Mouse (Mus musculus): ENCODE results near the gene Fat3. TPM values are rescaled to one million over a fixed set of nuclear protein-coding genes. Genes with fewer than 3 reads are reported as not detected.

The Fat3 gene
- total RNA-seq, 2 experiments from 2014 or later, result 0.43 to 1.0 TPM

DNA sequence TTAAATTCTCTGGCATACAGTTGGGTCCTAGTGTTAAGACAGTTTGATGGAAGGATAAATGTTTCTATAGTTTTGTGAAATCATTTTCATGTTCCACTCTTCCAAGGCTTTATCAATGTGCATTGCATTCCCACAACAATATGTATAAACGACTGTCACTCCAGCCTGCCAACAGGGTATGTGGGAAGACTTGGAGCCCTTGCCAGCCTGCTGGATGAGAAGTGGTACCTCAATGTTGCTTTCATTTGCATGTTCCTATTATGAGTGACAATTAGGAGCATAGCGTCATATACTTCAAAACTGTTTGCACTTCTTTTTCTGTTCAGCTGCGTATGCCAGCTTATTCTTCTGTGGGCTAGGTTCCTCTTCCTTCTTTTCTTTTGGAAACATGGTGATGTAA lies 489.7 kb downstream of the Fat3 start:
- DNase-seq, result no peak

DNA sequence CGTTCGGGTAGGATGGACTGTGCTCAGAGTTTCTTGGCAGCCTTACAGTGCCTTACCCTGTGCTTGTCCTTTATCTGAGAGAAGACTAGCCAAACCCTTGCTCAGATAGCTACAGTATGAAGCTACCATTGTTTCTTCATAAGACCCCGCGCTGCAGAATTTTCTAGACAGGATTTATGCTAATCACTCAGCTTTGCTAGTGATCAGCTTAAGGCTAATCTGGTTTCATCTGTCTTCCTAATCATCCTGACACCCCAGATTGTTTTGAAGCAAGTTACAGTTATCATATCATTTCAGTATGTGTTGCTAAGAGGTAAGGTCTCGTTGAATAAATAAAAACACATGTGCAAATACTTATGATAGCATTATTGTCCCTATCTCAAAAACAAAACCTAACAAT lies 493.6 kb downstream of the Fat3 start:
- no peak for DNase-seq

DNA sequence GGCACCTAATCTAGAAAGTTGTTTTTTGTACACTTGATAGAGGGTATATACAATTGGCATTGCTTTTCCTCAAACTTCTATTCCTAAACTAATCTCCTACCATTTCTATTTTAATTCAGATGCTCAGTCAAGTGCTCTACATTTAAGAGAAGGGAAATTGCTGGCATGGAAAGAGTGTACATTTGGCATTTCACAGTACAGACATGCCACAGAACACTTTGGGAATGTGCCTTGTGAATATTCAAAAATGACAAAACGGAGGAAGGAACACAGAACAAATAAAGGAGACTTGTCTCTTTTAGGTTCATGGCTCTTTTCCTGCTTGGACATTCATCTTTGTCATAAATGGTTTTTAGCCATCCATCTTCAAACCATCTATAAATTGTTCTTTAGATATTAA lies 498.1 kb downstream of the Fat3 start:
- DNase-seq, result no peak

DNA sequence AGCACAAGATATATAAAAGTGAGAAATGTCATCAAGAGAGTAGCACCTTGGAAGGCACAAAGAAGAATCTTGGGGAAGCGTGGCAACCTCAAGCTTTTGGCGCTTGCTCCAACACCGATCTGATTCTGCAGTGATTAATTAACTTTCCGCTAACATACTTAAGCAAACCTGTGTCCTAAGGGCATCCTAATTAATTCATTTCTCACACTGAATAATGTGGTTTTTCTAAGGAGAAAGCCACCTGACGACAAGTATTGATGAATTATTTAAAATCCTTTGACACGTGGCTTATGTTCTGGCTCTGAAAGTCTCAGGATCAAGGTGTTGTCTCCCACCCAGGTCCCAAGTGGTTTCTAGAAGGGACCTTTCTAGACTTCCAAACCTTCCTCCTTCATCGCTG lies 506.3 kb downstream of the Fat3 start:
- no peak for DNase-seq

DNA sequence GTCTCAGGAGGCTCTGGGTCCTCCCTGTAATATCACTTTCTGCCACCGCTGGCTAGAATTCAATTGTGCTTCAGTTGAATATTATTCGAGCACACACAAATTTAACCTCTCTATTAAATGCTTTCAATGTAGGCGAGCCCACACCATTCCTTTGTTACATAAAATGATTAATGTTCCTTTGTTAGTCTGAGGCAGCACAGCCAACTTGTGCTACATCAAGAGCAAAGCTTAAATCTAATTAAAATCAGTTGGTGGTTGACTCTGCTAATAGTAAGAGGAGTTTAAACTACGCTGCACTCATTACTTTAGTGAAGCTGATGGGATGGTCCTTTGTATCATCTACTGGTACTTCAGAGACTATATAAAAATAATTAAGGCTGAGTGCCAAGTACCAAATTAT lies 506.9 kb downstream of the Fat3 start:
- DNase-seq, result no peak

DNA sequence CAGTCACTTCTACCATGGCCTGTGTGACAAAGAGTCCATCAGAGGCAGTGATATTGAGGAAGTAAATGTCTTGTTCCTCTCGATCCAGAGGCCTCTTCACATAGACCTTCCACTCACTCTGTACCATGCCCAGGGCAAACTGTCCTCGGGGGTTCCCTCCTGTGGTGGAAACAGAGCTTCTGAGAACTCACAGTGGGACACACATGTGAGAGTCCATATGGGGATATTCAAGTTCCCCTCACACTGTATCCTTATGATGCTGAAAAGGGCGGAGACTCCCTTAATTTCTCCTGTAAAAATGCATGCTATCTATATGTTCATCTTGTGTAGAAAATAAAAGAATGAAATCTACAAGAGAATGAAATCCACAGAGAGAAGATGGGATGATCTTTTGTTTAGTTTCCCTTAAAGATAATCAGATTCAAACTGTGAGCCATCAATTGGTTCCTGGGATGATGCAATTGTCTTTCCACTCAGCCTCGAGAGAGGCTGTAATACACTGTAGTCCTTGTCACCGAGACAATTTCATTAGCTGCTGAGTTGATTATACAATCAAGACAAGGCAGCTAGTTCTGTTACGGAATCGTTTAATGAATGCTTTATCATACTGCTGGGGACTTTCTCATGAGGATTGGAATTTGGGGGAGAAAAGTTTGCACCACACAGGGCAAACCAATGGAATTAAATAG lies 508.8 kb downstream of the Fat3 start:
- no peak for DNase-seq

DNA sequence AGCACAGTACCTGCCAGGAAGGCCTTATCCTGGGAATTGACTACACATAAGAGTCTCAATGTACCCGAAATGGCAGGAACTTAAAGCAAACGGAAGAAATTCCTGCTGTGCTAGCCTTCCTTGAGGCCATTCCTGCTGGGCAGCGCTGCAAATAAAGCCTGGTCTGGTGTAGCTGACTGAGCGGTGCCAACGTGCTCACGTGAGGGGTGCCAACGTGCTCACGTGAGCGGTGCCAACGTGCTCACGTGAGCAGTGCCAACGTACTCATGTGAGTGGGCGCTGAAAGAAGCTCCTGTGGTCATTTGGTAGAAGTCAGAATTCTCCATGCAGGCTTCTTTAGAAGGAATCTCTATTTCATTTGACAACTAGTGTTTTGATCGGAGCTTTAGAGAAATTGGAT lies 522.8 kb downstream of the Fat3 start:
- DNase-seq, result no peak

DNA sequence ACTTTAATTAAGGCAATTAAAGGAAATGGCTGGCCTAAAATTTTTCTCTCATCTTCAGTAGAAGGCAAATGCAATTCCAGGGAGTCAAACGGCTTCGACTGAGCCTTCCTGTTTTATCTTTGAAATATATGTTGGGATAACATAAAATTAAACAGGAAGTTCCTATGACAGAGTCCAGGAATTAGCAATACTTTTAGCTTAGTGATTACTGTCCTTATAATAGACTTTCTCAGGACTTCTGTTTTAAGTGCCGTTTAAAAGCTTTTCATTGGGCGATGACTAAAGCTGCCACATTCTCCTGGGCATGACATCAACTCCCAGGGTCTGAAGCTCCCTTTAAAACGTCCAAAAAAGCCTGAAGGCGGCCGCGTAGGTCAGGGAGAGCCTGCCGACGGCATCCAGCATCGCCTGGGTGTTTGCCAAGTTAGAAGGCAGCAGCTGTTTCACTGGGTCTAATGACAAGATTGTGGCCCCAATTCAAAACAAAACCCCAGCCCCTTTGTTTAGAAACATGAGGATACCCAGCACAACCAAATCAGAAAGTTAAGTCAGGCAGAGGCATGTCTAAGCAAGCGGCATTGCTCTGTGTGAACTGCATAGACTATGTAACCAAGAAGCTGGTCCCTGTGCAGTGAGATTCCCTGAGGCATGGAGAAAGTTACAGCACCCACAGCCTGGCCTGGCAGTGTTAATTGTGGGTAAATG lies 524.0 kb downstream of the Fat3 start:
- DNase-seq, result peak; percentile 13

DNA sequence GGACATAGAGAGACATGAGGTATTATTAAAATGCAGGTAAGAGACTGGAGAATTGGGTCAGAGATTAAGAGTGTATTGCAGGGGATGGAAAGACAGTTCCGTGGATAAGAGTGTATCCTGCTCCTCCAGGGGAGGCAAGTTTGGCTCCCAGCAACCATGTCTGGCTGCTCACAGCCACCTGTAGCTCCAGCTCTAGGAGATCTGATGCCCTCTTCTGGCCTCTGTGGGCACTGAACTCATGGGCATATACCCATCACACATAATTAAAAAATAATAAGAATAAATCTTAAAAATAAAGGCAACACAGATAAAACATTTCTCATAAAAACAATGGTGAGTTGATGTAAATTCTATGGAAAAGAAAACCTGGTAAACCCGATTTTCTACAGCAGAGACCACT lies 525.1 kb downstream of the Fat3 start:
- DNase-seq, result no peak

DNA sequence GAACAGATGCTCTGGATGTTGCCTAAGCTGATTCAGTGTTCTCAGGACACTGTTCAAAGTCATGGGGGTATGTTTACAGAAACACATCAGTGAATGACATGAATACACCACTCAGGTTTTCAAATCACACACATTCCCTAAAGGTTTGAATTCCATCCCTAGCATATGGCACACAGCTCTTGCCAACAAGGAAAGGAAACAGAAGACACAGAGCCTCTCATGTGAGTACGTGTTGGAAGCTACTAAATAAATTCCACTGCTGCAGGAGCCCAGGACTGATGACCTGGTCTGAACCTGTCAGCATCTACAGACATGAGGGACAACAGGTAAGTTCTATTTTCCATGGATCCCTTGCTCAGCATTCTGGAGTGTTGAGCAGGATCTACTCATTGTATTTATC lies 528.9 kb downstream of the Fat3 start:
- DNase-seq, result no peak

DNA sequence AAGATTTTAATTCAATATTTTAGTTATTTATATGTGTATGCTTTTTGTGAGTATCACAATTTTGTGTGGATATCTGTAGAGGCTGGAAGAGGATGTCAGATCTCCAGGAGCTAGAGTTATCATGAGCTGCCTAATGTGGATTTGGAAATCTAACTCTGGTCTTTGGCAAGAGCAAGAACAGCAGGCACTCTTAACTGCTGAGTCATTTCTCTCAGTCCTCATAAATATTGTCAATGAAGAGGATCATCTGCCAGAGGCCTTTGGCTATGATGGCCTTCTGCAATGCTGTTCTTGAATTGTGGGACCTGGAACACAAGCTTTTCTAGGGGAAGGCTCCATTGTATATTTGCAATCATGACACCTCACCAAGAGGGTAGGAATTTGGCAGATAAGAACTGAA lies 529.7 kb downstream of the Fat3 start:
- no peak for DNase-seq

DNA sequence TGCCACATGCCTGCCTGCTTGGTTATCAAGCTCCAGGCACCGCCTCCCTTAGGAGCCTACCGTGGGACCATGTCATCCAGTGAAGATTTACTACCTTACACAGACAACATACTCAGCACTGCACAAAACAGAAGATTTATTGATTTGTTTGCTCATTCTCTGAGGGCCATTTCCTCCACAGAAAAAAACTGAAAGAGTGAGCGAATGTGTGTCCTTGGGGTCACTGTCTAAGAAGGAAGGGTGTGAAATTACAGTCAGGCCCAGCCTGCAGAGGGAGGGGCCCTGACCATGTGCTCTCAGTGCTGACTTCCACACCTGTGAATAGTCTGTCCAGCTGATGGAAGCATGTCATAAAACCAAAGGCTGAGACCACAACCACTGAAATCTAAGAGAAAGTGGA lies 536.9 kb downstream of the Fat3 start:
- no peak for DNase-seq

DNA sequence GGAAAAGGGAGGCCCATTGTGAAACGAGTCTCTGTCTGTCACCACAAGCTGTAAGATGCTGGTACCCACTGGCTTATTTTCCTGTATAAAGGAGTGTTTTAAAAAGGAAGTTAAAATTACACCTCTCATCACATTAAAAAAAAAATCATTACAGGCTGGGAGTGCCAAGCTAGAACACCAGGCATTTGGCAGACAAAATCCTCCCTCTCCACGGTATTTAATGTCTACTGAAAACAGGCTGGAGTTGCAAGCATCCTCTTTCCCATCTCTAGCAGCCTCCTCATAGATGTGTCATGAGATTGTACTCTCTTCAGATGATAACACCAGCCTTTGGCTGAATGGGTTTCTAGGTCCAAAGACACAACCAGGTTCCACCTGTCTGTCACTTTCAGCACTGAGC lies 538.2 kb downstream of the Fat3 start:
- DNase-seq, result no peak

DNA sequence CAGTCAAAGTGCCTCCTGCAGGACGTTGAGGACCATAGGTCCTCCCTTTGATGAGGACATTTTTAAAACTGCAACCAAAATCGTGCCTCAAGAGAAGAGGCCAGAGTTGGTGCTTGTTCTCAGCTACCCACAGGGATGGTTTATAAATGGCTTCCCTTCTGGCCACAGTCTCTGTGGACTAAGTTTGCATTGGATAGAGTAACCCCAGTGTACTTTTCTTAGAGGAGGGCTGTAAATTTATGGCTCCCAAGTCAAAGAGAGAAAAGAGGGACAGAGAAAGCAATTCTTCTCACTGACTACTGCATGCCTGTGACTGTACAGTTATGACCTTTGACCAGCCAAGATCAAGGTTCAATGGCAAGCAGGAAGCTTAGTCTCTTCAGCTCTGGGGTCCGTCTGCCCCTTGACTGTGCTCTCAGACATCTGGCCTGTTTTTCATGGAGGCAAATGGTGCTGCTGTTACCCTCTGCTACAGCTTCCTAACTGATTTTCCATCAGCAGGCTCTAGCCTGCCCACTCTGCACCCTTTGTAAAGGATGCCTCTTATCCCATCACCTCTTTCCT lies 542.8 kb downstream of the Fat3 start:
- DNase-seq, result no peak

DNA sequence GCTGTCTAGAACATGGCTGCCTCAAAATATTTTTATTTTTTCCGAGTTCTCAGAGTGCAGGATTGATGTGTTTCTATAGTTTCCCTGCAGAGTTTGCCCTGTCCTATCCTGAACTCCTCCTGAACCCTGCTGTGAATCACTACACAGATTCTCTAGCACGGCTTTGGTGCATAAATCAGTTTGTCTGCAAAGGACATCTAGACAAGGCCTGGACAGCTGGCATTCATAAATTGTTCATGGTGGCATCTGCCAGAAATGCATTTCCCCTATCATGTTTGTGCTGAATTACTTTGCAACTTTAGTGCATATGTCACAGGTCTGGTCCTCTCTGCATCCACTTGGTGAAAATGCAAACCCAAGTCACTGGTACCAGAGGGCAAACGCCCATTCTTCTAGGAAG lies 543.3 kb downstream of the Fat3 start:
- DNase-seq, result no peak

DNA sequence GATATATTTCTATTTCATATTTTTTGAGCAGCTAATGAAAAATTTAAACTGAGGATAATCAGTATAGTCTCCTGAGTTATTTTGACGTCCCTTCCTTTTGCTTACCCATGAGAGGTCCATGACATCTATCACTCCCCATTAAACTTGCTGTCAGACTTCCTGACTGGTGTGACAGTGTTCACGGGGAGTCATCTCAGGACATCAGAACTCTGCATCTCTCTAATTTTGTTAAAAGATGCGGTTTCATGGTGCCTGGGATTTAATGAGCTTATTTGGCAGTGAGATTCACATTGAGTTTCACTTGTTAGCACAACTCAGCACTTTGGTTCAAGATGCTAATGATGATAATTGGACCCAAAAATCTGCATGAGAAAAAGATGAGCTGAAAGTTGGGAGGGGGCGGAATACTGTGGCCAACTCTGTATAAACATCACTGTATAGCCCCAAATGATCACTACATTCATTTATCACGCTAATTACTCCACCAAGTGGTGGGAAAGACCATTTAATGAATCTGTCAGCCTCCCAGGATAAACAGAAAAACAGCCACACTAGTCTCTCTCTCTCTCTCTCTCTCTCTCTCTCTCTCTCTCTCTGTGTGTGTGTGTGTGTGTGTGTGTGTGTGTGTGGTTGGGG lies 545.8 kb downstream of the Fat3 start:
- no peak for DNase-seq

DNA sequence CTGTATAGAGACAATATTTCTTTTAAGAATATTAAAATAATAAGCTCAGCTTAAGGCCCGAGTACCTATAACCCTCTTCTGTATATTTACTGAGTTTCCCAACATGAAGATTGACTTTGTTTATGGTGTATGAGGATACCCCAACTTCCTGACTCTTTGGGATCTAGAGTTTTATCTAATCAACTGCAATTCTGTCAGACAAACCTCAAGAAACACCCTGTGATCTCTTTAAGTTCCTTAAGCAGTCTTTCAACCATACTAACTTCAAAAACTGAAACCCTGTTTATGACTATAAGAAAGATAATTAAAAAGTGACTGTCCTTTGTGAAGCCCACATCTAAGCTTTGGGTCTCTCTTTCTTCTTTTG lies 546.8 kb downstream of the Fat3 start:
- DNase-seq, result no peak

DNA sequence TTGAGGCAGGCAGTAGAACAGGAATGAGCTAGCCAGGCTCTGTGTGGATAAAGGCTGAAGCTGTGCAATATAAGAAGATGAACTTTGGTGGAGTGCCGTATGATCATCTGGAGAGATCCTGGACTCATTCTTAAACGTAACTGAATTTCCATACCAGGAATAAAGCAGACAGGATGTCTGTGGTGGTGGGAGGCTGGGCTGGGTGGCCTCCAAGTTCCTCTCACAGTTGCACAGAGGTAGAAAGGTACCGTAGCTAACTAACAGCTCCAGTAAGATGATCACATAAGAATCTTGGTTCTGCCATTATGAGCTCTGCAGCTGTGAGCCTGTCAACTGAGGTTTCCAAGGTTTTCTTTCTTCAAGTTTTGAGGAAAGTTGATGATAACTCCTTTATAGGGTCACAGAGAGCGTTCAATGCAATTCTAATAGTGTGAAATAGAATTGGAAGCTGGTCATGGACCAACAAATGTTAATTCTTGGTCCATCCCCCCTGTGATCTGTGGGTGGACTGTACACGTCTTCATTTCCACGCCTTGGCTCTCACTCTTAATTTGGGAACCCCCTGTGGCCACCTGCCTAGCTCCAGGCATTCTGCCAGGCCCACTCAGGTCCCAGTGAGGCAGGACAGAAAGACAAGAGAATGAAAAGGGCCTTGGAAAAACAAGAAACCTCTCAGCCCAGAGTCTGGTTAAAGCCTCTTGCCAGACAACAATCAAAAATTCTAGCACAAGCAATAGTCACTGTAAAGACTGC lies 547.3 kb downstream of the Fat3 start:
- peak; percentile 5 for DNase-seq

DNA sequence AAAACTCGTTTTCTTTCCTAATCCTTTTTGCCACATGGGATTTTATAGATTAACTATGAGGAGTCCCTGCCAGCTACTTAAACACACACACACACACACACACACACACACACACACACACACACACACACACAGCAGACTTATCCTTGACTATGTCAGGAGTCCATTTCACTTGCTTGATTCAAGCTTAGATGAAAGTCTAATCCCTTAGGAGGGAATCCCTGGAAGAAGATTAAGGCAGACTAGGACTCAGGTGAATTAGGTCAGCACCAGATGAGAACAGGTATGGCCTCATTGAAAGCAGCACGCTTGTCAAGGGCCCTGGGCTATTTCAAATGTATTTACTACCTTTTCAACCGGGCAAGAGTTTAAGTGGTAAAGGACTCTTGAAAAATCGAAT lies 553.0 kb downstream of the Fat3 start:
- DNase-seq, result no peak

DNA sequence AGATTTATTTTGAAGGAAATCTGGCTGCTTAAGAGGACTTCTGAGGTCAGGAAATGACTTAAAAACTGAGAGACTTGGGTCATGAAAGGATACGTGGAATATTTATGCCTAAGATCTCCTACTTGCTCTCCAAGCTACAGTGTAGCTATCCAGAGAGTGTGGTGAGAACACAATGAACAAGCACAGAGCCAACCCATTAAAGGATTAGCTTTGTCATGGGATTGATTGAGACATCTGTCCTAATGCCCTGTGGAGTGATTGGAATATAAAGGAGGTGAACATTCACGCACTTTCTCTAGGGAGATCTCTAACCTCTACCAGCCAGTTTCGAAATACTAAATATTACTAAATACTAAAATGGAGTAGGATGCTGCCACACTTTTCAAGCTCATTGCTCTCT lies 556.9 kb downstream of the Fat3 start:
- DNase-seq, result no peak

DNA sequence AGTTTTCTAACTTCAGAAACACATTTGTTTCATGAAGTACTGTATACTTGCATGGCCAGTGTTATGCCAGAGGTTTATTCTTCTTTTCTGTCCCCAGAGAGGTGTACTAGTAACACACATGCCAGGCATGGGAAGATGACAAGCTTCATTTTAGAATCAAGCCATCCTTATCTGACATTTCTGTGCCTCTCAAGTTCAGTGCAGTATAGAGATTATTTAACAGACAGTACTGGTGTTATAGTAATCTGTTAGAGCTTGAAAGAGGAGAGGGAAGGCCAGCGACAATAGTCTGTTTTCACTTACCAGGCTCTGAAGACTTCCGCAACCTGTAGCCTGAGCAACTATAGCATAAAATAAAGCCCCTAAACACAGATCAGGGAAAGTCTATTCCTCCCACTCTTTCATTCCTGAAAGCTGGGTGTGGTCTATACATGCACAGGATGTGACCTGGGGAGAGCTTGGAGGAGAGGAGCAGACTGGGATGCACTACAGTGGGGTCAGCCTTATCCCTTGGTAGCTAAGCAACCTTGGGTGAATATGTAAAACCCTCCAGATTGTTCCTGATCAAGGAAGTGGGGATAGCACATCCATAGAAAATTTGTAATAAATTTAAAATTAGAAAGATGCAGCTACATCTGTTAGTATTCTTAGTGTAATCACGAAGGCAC lies 557.5 kb downstream of the Fat3 start:
- no peak for DNase-seq

DNA sequence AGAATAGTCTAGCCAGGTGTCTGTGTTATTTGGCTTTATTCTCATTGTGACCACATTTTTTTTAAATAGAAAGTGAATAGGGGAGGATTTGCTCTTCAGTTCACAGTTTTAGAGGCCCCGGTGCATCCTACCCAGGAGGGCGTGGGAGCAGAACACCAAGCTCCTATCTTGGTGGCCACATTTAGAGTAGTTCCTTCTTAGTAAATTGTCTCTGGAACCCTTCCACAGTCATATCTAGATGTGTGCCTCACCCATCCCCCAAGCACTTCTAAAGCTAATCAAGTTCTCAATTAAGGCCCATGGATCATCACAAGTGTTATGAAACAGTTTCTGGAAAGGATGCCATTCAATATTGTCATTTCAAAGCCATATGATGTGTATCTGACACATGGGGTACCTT lies 559.3 kb downstream of the Fat3 start:
- DNase-seq, result no peak
